Mouse (Mus musculus) limb, embryonic 11.5 days (tissue): ENCODE data around the gene Lenep. TPM values are rescaled to one million over a fixed set of nuclear protein-coding genes. Genes with fewer than 3 reads are reported as not detected.
A peak's percentile ranks its signal among the peaks of the same experiment; 100 is the strongest.
"Not testable (repeated sequence)": the region's sequence is repeated elsewhere in the genome, so short reads cannot be mapped to it uniquely, and the experiment has no call there.

Source experiments
- ATAC-seq: fragments of 200-750 bp; cut with Nextera tagmentation; 2 replicates; pipeline ENCODE4 v1.8.0; 2017; ENCODE audit warnings: low read depth; ENCODE audit not compliant: insufficient number of reproducible peaks, low FRiP score, low TSS enrichment
- DNase-seq: peaks from one replicate; pipeline ENCODE4 v3.0.0-alpha.2; 2015; ENCODE audit warnings: low spot score
- H3K27ac ChIP-seq: fragments of 300-500 bp; sonication (generic); replicated peaks from 2 replicates; pipeline ENCODE4 v1.5.1; 2014; ENCODE audit warnings: low read depth, mild to moderate bottlenecking, low read length
- H3K27me3 ChIP-seq: fragments of 300-500 bp; sonication (generic); 2 replicates; pipeline ENCODE4 v1.6.1; 2014; ENCODE audit warnings: mild to moderate bottlenecking, low read length, mixed read lengths; ENCODE audit not compliant: control insufficient read depth, insufficient read depth
- H3K36me3 ChIP-seq: fragments of 300-500 bp; sonication (generic); 2 replicates; pipeline ENCODE4 v1.6.1; 2014; ENCODE audit warnings: mild to moderate bottlenecking, low read length, moderate library complexity, mixed read lengths; ENCODE audit not compliant: control insufficient read depth, insufficient read depth
- H3K4me1 ChIP-seq: fragments of 300-500 bp; sonication (generic); 2 replicates; pipeline ENCODE4 v1.6.1; 2014; ENCODE audit warnings: low read length, mixed read lengths; ENCODE audit not compliant: control insufficient read depth, insufficient read depth
- H3K4me2 ChIP-seq: fragments of 300-500 bp; sonication (generic); 2 replicates; pipeline ENCODE4 v1.6.1; 2014; ENCODE audit warnings: low read depth, mild to moderate bottlenecking, moderate library complexity; ENCODE audit not compliant: severe bottlenecking
- H3K4me3 ChIP-seq: fragments of 300-500 bp; sonication (generic); 2 replicates; pipeline ENCODE4 v1.5.1; 2014; ENCODE audit warnings: low read depth, low read length
- H3K9ac ChIP-seq: fragments of 300-500 bp; sonication (generic); 2 replicates; pipeline ENCODE4 v1.6.1; 2014; ENCODE audit warnings: mild to moderate bottlenecking, low read length
- H3K9me3 ChIP-seq: fragments of 300-500 bp; sonication (generic); 2 replicates; pipeline ENCODE4 v1.6.1; 2016; ENCODE audit warnings: low read length; ENCODE audit not compliant: control insufficient read depth
- WGBS: fragments of 180-500 bp; shearing (Covaris S2); extraction: QIAGEN DNeasy Blood & Tissue Kit; methylation state at CpG from one replicate; pipeline ENCODE4 v1.1.7; 2014; 5-methylcytosine and 5-hydroxymethylcytosine counted together
- polyA plus RNA-seq: library from polyadenylated mRNA; unstranded; fragments of >200 nt; fragmentation: Nextera tagmentation; extraction: Ambion mirVana; gene quantifications from 2 replicates; pipeline ENCODE4 v1.2.1, GENCODE M21; 2014

Gene Lenep
- polyA plus RNA-seq, 1 experiment from 2014 or later, result 0.61 TPM

DNA sequence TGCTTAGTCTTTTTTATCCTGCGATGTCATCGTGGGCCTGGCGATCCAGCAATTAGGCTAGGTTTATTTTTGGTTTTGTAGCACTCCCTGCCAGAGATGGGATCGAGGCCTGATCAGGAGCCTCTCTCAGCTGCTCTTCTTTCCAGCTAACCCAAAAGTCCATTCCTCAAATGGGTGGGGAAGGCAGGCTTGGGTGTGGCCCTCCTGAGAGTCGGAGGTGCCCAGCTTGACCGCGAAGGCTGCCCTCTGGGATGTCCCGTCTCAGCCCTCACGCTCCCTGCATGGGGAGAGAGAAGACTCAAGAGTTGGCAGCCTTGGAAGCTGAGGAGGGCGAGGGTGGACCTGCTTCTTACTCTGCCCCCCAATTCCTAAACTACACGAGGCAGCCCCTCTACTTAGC, 31.9 kb upstream of the Lenep start:
- Histone ChIP-seq H3K9me3 (no peaks in the 10 kb centered on the region), H3K4me2 (no peak overlapping the region), H3K4me1 (peaks cover 15% of the 10 kb centered on the region), H3K4me3 (no peak overlapping the region), H3K9ac (no peak overlapping the region), H3K36me3 (peaks cover 6% of the 10 kb centered on the region; the same call in 1 of the 2 replicates), H3K27ac (no peak overlapping the region; the same call in 1 of the 2 replicates), H3K27me3 (no peaks in the 10 kb centered on the region)
- ATAC-seq, result no peak
- DNase-seq, result no peak
- 91% methylated on average over 11 of the region's 11 CpGs for whole genome bisulfite sequencing

- 93% methylated on average over 8 of the region's 8 CpGs for WGBS
- no peak overlapping the region for H3K4me2 ChIP-seq
- H3K9me3 ChIP-seq, result no peaks in the 10 kb centered on the region
- no peak overlapping the region for H3K9ac ChIP-seq
- DNase-seq (no peak), ATAC-seq (no peak)
- H3K4me3 ChIP-seq, result no peak overlapping the region
- H3K4me1 ChIP-seq, result peaks cover 15% of the 10 kb centered on the region
- peaks cover 6% of the 10 kb centered on the region; the same call in 1 of the 2 replicates for H3K36me3 ChIP-seq
- H3K27ac ChIP-seq, result no peak overlapping the region
- H3K27me3 ChIP-seq, result no peaks in the 10 kb centered on the region
These were observed 30.0 kb upstream of the Lenep start for GRCm38 (mm10) chr3:89432606-89433005.

GRCm38 (mm10) chr3:89430171-89431159, 27.9 kb upstream of the Lenep start, which contains the start of gene Pygo2:
Pygo2 (plus strand) TSS chr3:89430214.
- H3K9ac ChIP-seq, result peak within 1 kb of the TSS; percentile 84
- H3K4me1 ChIP-seq, result 0 out of 2 replicates have a peak, but pooled peaks cover 7% of the 10 kb centered on the region
- DNase-seq (peak; percentile 95), ATAC-seq (peak; percentile 97)
- H3K27me3 ChIP-seq, result no peaks in the 10 kb centered on the region
- H3K36me3 ChIP-seq, result peaks cover 12% of the 10 kb centered on the region; the same call in 1 of the 2 replicates
- WGBS, result 2% methylated on average over 68 of the region's 68 CpGs
- peak within 1 kb of the TSS; percentile 47 for H3K4me2 ChIP-seq
- H3K9me3 ChIP-seq, result no peaks in the 10 kb centered on the region
- H3K27ac ChIP-seq, result peak within 1 kb of the TSS; percentile 65
- H3K4me3 ChIP-seq, result peak within 1 kb of the TSS; percentile 92

GRCm38 (mm10) chr3:89429021-89429420, 26.4 kb upstream of the Lenep start:
- not testable (repeated sequence) for ATAC-seq, H3K27me3 ChIP-seq, H3K4me3 ChIP-seq, DNase-seq, H3K4me1 ChIP-seq, H3K27ac ChIP-seq, H3K9ac ChIP-seq, H3K4me2 ChIP-seq, H3K9me3 ChIP-seq
- WGBS, result 94% methylated on average over 6 of the region's 7 CpGs
- H3K36me3 ChIP-seq, result peaks cover 15% of the 10 kb centered on the region; the same call in 1 of the 2 replicates

GRCm38 (mm10) chr3:89425876-89426275, 23.3 kb upstream of the Lenep start:
- Histone ChIP-seq H3K4me3 (no peak overlapping the region), H3K27me3 (no peaks in the 10 kb centered on the region), H3K4me1 (peaks cover 18% of the 10 kb centered on the region), H3K36me3 (peaks cover 8% of the 10 kb centered on the region; the same call in 1 of the 2 replicates), H3K9me3 (no peaks in the 10 kb centered on the region), H3K27ac (no peak overlapping the region), H3K9ac (no peak overlapping the region), H3K4me2 (no peak overlapping the region)
- 93% methylated on average over 4 of the region's 4 CpGs for WGBS
- DNase-seq (no peak), ATAC-seq (no peak)

GRCm38 (mm10) chr3:89425141-89425525, 22.5 kb upstream of the Lenep start:
- Histone ChIP-seq H3K9ac (no peak overlapping the region), H3K27me3 (no peaks in the 10 kb centered on the region), H3K4me2 (no peak overlapping the region), H3K4me3 (no peak overlapping the region), H3K9me3 (no peaks in the 10 kb centered on the region), H3K27ac (no peak overlapping the region), H3K36me3 (peaks cover 8% of the 10 kb centered on the region; the same call in 1 of the 2 replicates), H3K4me1 (peaks cover 22% of the 10 kb centered on the region)
- ATAC-seq (no peak), DNase-seq (no peak)
- 90% methylated on average over 5 of the region's 5 CpGs for WGBS

DNA sequence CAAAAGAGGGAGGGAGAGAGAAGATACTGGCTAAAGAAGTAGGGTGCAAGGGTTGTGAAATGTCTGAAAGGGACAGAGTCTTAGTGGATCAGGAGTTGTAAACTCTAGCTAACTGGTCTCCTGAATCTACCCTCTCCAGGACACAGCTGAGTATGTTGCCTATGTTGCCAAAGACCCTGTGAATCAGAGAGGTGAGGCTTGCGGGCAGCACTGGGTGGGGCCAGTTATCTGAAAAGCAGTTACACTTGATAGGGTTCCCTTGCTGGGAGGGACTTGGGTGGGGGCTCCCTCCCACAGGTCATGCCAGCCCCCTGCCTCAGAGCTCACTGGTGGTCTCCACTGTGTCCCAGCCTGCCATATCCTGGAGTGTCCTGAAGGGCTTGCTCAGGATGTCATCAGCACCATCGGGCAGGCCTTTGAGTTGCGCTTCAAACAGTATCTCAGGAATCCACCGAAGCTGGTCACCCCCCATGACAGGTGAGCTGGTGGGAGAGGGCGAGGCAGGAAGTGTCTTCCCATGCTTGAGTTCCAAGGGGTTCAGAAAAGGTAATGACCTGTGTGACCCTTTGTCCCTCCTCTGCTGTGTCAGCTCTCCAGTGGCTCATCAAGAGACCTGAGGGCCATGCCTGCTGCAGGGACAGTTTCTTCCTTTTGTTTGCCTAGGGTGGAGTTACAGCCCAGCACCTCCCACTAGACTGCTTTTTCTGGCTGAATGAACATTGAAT, 22.0 kb upstream of the Lenep start:
- peaks cover 27% of the 10 kb centered on the region for H3K4me1 ChIP-seq
- no peak overlapping the region for H3K27ac ChIP-seq
- 95% methylated on average over 5 of the region's 5 CpGs for WGBS
- no peaks in the 10 kb centered on the region for H3K27me3 ChIP-seq
- no peak for DNase-seq
- no peak overlapping the region for H3K4me3 ChIP-seq
- no peak overlapping the region for H3K9ac ChIP-seq
- H3K9me3 ChIP-seq, result no peaks in the 10 kb centered on the region
- ATAC-seq, result no peak
- no peak overlapping the region for H3K4me2 ChIP-seq
- H3K36me3 ChIP-seq, result peaks cover 8% of the 10 kb centered on the region; the same call in 1 of the 2 replicates

- Histone ChIP-seq H3K9me3 (no peaks in the 10 kb centered on the region), H3K4me1 (peaks cover 27% of the 10 kb centered on the region), H3K27me3 (no peaks in the 10 kb centered on the region), H3K9ac (no peak overlapping the region), H3K4me3 (peak overlapping the region; percentile 42; the same call in 1 of the 2 replicates), H3K36me3 (peaks cover 8% of the 10 kb centered on the region; the same call in 1 of the 2 replicates), H3K4me2 (peak overlapping the region; percentile 90), H3K27ac (no peak overlapping the region)
- DNase-seq, result no peak
- ATAC-seq, result no peak
- WGBS, result 79% methylated on average over 6 of the region's 6 CpGs
These were observed 20.1 kb upstream of the Lenep start for GRCm38 (mm10) chr3:89422556-89423205.
